Mouse (Mus musculus): Measurements from ENCODE around the gene Pak6. TPM values are rescaled to one million over a fixed set of nuclear protein-coding genes. Genes with fewer than 3 reads are reported as not detected.

Gene Pak6
- total RNA-seq, 1 experiment from 2014 or later: not detected

- ATAC-seq (replicated peaks; ENCODE audit: insufficient number of reproducible peaks, low FRiP score, low TSS enrichment, poor library complexity, severe bottlenecking): no peak
These were observed 26.8 kb downstream of the Pak6 start for GRCm38 (mm10) chr2:118689875-118690274.

GRCm38 (mm10) chr2:118693370-118693966, 30.4 kb downstream of the Pak6 start:
- no peak for ATAC-seq (replicated peaks; ENCODE audit: insufficient number of reproducible peaks, low FRiP score, low TSS enrichment, poor library complexity, severe bottlenecking)

GRCm38 (mm10) chr2:118695677-118696232, 32.7 kb downstream of the Pak6 start:
- ATAC-seq (replicated peaks; ENCODE audit: insufficient number of reproducible peaks, low FRiP score, low TSS enrichment, poor library complexity, severe bottlenecking): peak; percentile 40; the same call in 1 of the 2 replicates

GRCm38 (mm10) chr2:118696451-118697308, 33.6 kb downstream of the Pak6 start:
- ATAC-seq (replicated peaks; ENCODE audit: insufficient number of reproducible peaks, low FRiP score, low TSS enrichment, poor library complexity, severe bottlenecking): no peak

GRCm38 (mm10) chr2:118697311-118697877, 34.3 kb downstream of the Pak6 start:
- no peak for ATAC-seq (replicated peaks; ENCODE audit: insufficient number of reproducible peaks, low FRiP score, low TSS enrichment, poor library complexity, severe bottlenecking)

- no peak for ATAC-seq (replicated peaks; ENCODE audit: insufficient number of reproducible peaks, low FRiP score, low TSS enrichment, poor library complexity, severe bottlenecking)
These were observed 34.9 kb downstream of the Pak6 start for GRCm38 (mm10) chr2:118697955-118698354.

GRCm38 (mm10) chr2:118700179-118701062, 37.3 kb downstream of the Pak6 start:
- ATAC-seq (replicated peaks; ENCODE audit: insufficient number of reproducible peaks, low FRiP score, low TSS enrichment, poor library complexity, severe bottlenecking): peak; percentile 81

- ATAC-seq (replicated peaks; ENCODE audit: insufficient number of reproducible peaks, low FRiP score, low TSS enrichment, poor library complexity, severe bottlenecking): no peak
These were observed 38.1 kb downstream of the Pak6 start for GRCm38 (mm10) chr2:118701161-118701560.

GRCm38 (mm10) chr2:118701971-118702882, 39.1 kb downstream of the Pak6 start:
- no peak for ATAC-seq (replicated peaks; ENCODE audit: insufficient number of reproducible peaks, low FRiP score, low TSS enrichment, poor library complexity, severe bottlenecking)

GRCm38 (mm10) chr2:118702883-118703761, 40.0 kb downstream of the Pak6 start:
- ATAC-seq (replicated peaks; ENCODE audit: insufficient number of reproducible peaks, low FRiP score, low TSS enrichment, poor library complexity, severe bottlenecking): no peak

GRCm38 (mm10) chr2:118703913-118704730, 41.0 kb downstream of the Pak6 start, which contains the start of gene Ankrd63:
Ankrd63 (minus strand) TSS chr2:118703963.
- no peak for ATAC-seq (replicated peaks; ENCODE audit: insufficient number of reproducible peaks, low FRiP score, low TSS enrichment, poor library complexity, severe bottlenecking)

- ATAC-seq (replicated peaks; ENCODE audit: insufficient number of reproducible peaks, low FRiP score, low TSS enrichment, poor library complexity, severe bottlenecking): no peak
These were observed 43.3 kb downstream of the Pak6 start for GRCm38 (mm10) chr2:118706436-118706835.

GRCm38 (mm10) chr2:118708472-118708871, 45.4 kb downstream of the Pak6 start:
- ATAC-seq (replicated peaks; ENCODE audit: insufficient number of reproducible peaks, low FRiP score, low TSS enrichment, poor library complexity, severe bottlenecking): no peak

- ATAC-seq (replicated peaks; ENCODE audit: insufficient number of reproducible peaks, low FRiP score, low TSS enrichment, poor library complexity, severe bottlenecking): no peak
These were observed 46.6 kb downstream of the Pak6 start for GRCm38 (mm10) chr2:118709655-118710221.

- no peak for ATAC-seq (replicated peaks; ENCODE audit: insufficient number of reproducible peaks, low FRiP score, low TSS enrichment, poor library complexity, severe bottlenecking)
These were observed 48.0 kb downstream of the Pak6 start for GRCm38 (mm10) chr2:118711038-118711494.
